Mouse (Mus musculus) neutrophil, adult 5-6 weeks (primary cell): ENCODE measurements around the gene Cbarp. TPM values are rescaled to one million over a fixed set of nuclear protein-coding genes. Genes with fewer than 3 reads are reported as not detected.

Source experiments
- ATAC-seq: fragments of 151-379, 151-347 bp; 2 replicates; pipeline ENCODE4 v1.8.0; 2017; ENCODE audit warnings: mild to moderate bottlenecking, moderate TSS enrichment; ENCODE audit not compliant: insufficient number of reproducible peaks, poor library complexity, low FRiP score, severe bottlenecking; ENCODE audit errors: extremely low read depth
- total RNA-seq: library from RNA; stranded (forward); fragments of 200-1000 nt; gene quantifications from 2 replicates; pipeline ENCODE4 v1.2.3, GENCODE M21; 2017

Gene Cbarp
- total RNA-seq, 1 experiment from 2014 or later: 1.6 TPM

DNA sequence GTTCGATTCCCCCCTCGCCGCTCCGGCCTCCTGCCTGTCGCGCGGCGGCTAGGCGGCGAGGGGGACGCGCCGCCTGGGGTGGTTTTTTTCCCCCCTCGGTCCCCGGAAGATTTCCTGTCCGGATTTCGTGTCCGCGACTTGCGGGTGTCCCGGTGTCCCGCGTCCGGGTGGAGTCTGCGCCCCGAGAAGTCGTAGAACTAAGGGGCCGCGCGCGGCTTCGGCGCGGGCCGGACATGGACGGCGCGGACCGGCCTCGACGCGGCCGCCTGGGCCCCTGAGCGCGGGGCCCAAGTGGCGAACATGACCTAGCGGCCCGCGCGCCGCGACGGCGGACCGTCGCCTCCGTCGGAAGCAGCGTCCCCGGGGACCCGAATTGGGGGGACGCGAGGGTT, 24.7 kb downstream of the Cbarp start:
- ATAC-seq: no peak

GRCm38 (mm10) chr10:80115290-80115943, 25.2 kb downstream of the Cbarp start, which contains the start of gene Stk11:
Gene Stk11, plus strand, starts transcription at chr10:80115803.
- ATAC-seq: peak; percentile 88

- peak; percentile 35; the same call in 1 of the 2 replicates for ATAC-seq
Measured at GRCm38 (mm10) chr10:80114341-80115284, 26.0 kb downstream of the Cbarp start.

DNA sequence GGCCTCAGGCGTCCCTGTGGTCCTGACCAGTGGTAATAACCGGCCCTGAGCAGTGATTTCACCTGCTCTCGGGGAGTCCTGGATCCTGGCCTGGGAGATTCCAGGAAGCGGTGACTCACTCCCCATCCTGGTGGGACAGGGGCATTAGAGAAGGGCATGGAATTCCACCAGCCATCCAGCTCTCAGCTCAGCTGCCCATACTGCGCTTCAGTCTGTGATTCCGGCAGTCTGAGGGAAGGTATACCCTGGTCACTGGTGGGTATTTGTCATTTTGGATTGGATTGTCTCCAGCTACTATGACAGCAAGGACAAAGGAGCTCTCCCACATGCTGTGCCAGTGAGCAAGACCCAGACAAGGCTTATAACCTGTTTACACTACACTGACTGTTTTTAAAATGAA, 33.0 kb downstream of the Cbarp start:
- ATAC-seq: no peak

DNA sequence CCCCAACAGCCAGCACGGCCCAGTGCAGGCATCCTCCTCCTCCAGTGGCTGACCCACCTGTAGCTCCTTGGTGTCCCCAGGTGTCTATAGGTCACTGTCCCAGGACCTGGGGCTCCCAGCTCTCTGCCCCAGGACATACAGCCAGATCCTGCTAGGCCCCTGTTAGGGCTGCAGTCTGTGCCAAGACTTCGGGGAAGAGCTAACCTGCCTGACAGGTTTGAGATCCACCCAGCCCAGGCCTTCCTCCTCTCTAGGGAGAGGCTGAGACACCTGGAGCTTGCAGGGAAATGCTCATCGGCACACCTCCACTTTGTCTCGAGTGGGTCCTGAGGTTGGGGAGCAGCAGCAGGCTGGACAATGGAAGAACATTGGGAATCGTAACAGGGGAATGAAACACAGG, 34.7 kb downstream of the Cbarp start:
- no peak for ATAC-seq

DNA sequence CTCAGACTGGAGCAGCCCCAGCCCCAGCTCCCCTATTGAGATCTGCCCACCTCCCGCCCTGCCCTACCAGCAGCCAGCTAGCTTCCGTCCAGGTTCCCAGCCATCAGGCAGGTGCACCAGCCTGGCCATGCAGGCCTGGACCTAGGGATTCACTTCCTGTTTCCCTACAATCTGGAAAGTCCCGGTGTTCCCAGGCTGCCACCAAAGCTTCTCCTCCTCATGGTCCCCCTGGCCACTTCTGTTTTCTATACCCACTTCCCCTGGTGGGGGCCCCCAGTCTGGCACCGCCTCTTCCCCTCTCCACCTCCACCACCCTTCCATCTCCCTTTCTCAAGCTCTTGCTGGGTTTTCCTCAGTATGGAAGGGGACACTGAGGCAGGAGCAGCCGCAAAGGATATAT, 35.2 kb downstream of the Cbarp start, which contains the start of gene Sbno2:
Sbno2 (minus strand) TSS at position 112 of the 400 bp plus-strand sequence.
- ATAC-seq: peak; percentile 41

GRCm38 (mm10) chr10:80104181-80104580, 36.5 kb downstream of the Cbarp start:
- ATAC-seq: no peak

DNA sequence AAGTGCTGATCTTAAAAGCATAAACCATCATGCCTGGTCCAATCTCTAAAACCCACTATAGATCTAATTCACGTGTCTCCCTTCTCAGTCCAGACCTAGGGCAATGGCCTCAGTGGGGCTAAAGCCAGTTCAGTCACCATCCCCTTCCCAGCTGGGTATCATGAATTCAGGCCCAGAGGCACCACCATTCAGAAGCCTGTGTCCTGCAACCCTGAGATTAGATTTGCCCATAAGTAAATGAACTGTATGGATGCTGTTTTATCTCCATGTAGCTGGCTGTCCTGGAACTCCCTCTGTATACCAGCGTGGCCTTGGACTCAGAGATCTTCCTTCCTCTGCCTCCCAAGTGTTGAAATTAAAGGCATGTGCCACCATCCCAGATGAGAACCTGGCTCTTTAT, 37.6 kb downstream of the Cbarp start:
- no peak for ATAC-seq

GRCm38 (mm10) chr10:80102216-80102915, 38.3 kb downstream of the Cbarp start:
- ATAC-seq: peak; percentile 74

- no peak for ATAC-seq
Measured at GRCm38 (mm10) chr10:80100982-80101381, 39.7 kb downstream of the Cbarp start.

GRCm38 (mm10) chr10:80098630-80099029, 42.0 kb downstream of the Cbarp start:
- ATAC-seq: no peak

DNA sequence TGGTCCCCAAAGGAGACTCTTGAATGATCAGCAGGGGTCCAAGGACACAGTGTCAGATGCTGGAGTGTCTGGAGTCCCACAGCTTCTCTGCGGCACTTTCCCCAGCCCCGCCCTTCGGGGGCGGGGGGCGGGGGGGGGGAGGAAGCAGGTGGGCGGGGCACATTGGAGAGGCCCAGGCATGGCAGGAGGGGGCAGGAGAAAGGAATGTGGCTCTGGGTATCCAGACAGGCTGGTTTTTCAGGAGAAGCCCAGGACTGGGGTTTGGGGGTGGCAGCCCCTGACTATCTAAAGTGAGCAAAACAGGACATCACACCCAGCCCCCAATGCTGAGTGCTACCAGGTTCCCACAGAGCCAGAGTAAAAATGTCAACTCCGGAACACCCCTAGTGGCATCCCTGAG, 43.4 kb downstream of the Cbarp start:
- no peak for ATAC-seq

- ATAC-seq: no peak
Measured at GRCm38 (mm10) chr10:80095547-80095946, 45.1 kb downstream of the Cbarp start.

DNA sequence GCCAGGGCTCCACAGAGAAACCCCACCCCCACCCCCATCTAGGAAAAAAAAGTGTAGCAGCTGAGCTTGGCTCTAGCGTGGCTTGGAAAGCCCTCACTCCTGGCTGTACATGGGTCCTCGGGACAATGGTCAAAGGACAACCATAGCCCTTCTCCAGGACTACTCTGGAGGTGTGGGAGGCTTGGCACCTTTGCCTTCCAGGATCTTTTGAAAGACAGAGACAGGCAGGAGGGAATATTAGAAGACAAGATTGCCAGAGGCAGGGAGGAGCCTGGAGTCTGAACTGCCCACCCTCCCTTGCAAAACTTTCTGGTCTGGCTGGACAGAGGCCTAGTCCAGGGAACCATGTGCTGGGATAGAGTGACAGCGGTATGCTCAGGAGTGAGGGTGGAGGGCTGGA, 46.0 kb downstream of the Cbarp start:
- ATAC-seq: no peak

DNA sequence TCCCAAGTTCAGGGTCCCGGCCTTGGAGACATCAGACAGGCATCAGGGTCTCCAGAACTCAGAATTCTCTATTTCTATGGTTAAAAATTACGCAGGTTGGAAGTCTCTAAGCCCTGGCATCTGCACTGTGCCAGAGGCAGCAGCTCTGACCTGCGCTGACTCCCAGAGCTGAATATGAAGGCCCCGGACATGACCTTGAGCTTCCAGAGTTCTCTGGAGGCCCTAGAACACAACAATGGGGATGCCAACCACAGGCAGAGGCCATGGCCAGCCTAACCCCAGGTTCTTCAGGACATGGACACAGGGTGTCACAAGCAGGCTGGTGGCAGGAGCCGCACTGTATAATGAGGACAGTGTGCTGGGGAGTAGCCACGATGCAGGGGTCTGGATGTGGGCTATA, 46.5 kb downstream of the Cbarp start:
- ATAC-seq: no peak

DNA sequence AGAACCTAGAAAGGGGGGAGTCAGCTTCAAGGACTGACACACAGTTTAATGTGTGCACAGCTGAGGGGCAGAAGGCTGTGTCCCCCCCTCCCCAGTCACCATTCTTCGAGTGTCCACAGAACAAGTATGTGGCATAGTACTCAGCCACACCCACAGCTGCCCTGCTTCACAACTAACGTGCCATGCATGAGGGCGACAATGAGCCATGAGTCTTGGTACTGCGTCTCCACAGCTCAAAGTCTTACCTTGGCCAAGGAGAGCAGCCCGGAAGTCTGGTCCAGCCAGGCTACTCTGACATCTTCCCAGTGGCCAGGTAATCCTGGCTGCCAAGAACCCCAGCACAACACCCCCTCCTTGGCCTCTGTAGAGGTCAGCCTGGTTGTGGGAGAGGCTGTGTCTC, 47.9 kb downstream of the Cbarp start:
- ATAC-seq: no peak

GRCm38 (mm10) chr10:80091527-80091926, 49.1 kb downstream of the Cbarp start:
- ATAC-seq: no peak

- no peak for ATAC-seq
Measured at GRCm38 (mm10) chr10:80089146-80089545, 51.5 kb downstream of the Cbarp start.

- peak; percentile 40 for ATAC-seq
Measured at GRCm38 (mm10) chr10:80087483-80087882, 53.2 kb downstream of the Cbarp start.
